ENCODE assay signal across 18 mouse cellular contexts in genomic region chr3:38246439-38246838, GRCm38 (mm10).
DNase-seq lines count a peak whose midpoint lies in the region; ATAC-seq and TF ChIP-seq lines count a peak whose summit lies in the region.
"Had no signal": no experiment of that assay in that cellular context is flagged by ENCODE, and none has a peak within 500 bp of the region (broad histone marks: within the 10 kb centered on the region; RNA-seq: fewer than 3 reads in every experiment).

No protein-coding gene starts in this region.

- peaks cover 8% of the 10 kb centered on the region for H3K4me1 ChIP-seq in limb, embryonic 14.5 days (ENCODE audit: control insufficient read depth, insufficient read depth, low read length)
- H3K4me1 ChIP-seq: forebrain, embryonic 15.5 days; hindbrain, embryonic 10.5 days had no signal

- H3K27ac ChIP-seq in limb, embryonic 14.5 days (replicated peaks; ENCODE audit: low read depth, low read length): peak overlapping the region; percentile 82
- H3K27ac ChIP-seq: forebrain, embryonic 15.5 days; heart, embryonic 13.5 days; hindbrain, embryonic 10.5 days; liver, embryonic 14.5 days had no signal

- H3K4me2 ChIP-seq in limb, embryonic 14.5 days (replicated peaks; ENCODE audit: low read depth, low read length, severe bottlenecking): no peak overlapping the region
- H3K4me2 ChIP-seq: forebrain, embryonic 15.5 days; heart, embryonic 13.5 days had no signal

- TF ChIP-seq POLR2A in limb, embryonic 14.5 days (IDR thresholded peaks at IDR 0.05; ENCODE audit: borderline replicate concordance, extremely low read depth, insufficient read depth, insufficient read length): no peak

- no peaks in the 10 kb centered on the region for H3K36me3 ChIP-seq in limb, embryonic 14.5 days (ENCODE audit: control insufficient read depth, insufficient read depth, low read length)
- H3K36me3 ChIP-seq: forebrain, embryonic 15.5 days; heart, embryonic 13.5 days; hindbrain, embryonic 10.5 days had no signal

- ATAC-seq in limb, embryonic 14.5 days (ENCODE audit: low FRiP score, low read depth): peak; percentile 87
- ATAC-seq: forebrain, embryonic 15.5 days; midbrain, embryonic 16.5 days had no signal

- H3K9ac ChIP-seq in limb, embryonic 14.5 days (ENCODE audit: low read depth, low read length, severe bottlenecking): no peak overlapping the region
- H3K9ac ChIP-seq: forebrain, embryonic 15.5 days; heart, embryonic 13.5 days; liver, embryonic 14.5 days had no signal

- H3K27me3 ChIP-seq in limb, embryonic 14.5 days (ENCODE audit: control insufficient read depth, insufficient read depth, low read length): no peaks in the 10 kb centered on the region
- H3K27me3 ChIP-seq: forebrain, embryonic 15.5 days; heart, embryonic 13.5 days had no signal

- H3K4me3 ChIP-seq in limb, embryonic 14.5 days (replicated peaks; ENCODE audit: low read length): no peak overlapping the region
- H3K4me3 ChIP-seq: forebrain, embryonic 15.5 days; heart, embryonic 13.5 days; hindbrain, embryonic 10.5 days had no signal

- DNase-seq in adrenal gland, postnatal 10 days: peak; percentile 27
- DNase-seq in adrenal gland, postnatal 4 days (ENCODE audit: low spot score in 2 of 2): no peak
- DNase-seq in heart, postnatal 4 days: peak; percentile 41
- DNase-seq in heart, postnatal 25 days (ENCODE audit: low spot score): no peak
- DNase-seq in lung, postnatal 25 days (ENCODE audit: low spot score): peak; percentile 12
- no peak for DNase-seq in lung, postnatal 4 days
- peak; percentile 73 for DNase-seq in limb, embryonic 14.5 days (ENCODE audit: low spot score)
- no peak for DNase-seq in kidney, adult 11 months
- DNase-seq: adrenal gland, adult 2 months; cerebellum, adult 11 months; cerebellum, postnatal 14 days; right cerebral cortex, postnatal 14 days; thymus, postnatal 25 days had no signal

- no peaks in the 10 kb centered on the region for H3K9me3 ChIP-seq in limb, embryonic 14.5 days (ENCODE audit: control insufficient read depth, low read length)
- H3K9me3 ChIP-seq: forebrain, embryonic 15.5 days; hindbrain, embryonic 10.5 days had no signal

- intact Hi-C loops in heart, postnatal 25 days (cut with DNase I): no loop called here

- 36% methylated on average over 2 of the region's 2 CpGs for WGBS in limb, embryonic 14.5 days

Comparison
In these comparisons a context has a peak if more than half of its experiments do, and no peak if none do; other contexts are left out.
1. DNase-seq: peak in adrenal gland, postnatal 10 days (single experiment), heart, postnatal 4 days (single experiment), lung, postnatal 25 days (single experiment) and limb, embryonic 14.5 days (single experiment); none in adrenal gland, postnatal 4 days (0 of 2), heart, postnatal 25 days (single experiment), lung, postnatal 4 days (0 of 2) and kidney, adult 11 months (single experiment).